Mouse (Mus musculus) B cell, adult 62 days (primary cell): ENCODE data around the gene Bax. TPM values are rescaled to one million over a fixed set of nuclear protein-coding genes. Genes with fewer than 3 reads are reported as not detected.

Experiments used
- total RNA-seq: library from RNA; stranded (reverse); gene quantifications from 4 replicates; pipeline ENCODE4 v1.2.4, GENCODE M21; 2023

Bax gene
- 111 to 118 TPM (median 114 TPM) in 4 replicates for total RNA-seq

GRCm38 (mm10) chr7:45466283-45467089, at the start of gene Bax:
TSS of gene Bax (minus strand) at chr7:45466898.

GRCm38 (mm10) chr7:45509912-45510787, 43.5 kb upstream of the Bax start, which contains the start of gene Nucb1:
TSS of gene Nucb1 (minus strand) at chr7:45510406.

GRCm38 (mm10) chr7:45488293-45489204, 21.9 kb upstream of the Bax start, which contains the start of gene Dhdh:
TSS of gene Dhdh (minus strand) at chr7:45488805.

GRCm38 (mm10) chr7:45486761-45487415, 20.2 kb upstream of the Bax start, which contains the start of gene Gm45808:
TSS of gene Gm45808 (minus strand) at chr7:45486811.

GRCm38 (mm10) chr7:45481374-45481927, 14.8 kb upstream of the Bax start, which contains the start of gene Tulp2:
TSS of gene Tulp2 (plus strand) at chr7:45481877.

GRCm38 (mm10) chr7:45459564-45460140, 7.0 kb downstream of the Bax start, which contains the start of gene Ftl1:
TSS of gene Ftl1 (minus strand) at chr7:45459884.

GRCm38 (mm10) chr7:45437521-45438276, 29.0 kb downstream of the Bax start, which contains the start of gene Ruvbl2:
TSS of gene Ruvbl2 (minus strand) at chr7:45438096.

GRCm38 (mm10) chr7:45434203-45435015, 32.3 kb downstream of the Bax start, which contains the start of gene Gys1:
TSS of gene Gys1 (plus strand) at chr7:45434844.

GRCm38 (mm10) chr7:45420615-45420919, 46.1 kb downstream of the Bax start, which contains the start of gene Lhb:
TSS of gene Lhb (plus strand) at chr7:45420820.

GRCm38 (mm10) chr7:45413113-45413863, 53.4 kb downstream of the Bax start, which contains the start of gene Ntf5:
TSS of gene Ntf5 (plus strand) at chr7:45413695.

Other genes with a start within 250 kb of the Bax start
- 1,712 to 1,809 TPM (median 1,728 TPM) in 4 replicates for gene Cd37, start 227.8 kb downstream of the Bax start, total RNA-seq
- gene Slc6a16, start 225.8 kb downstream of the Bax start, total RNA-seq, result not detected in 4 replicates
- gene Slc6a21, start 189.4 kb downstream of the Bax start, total RNA-seq, result 0.95 to 1.4 TPM (median 0.98 TPM) in 3 of 4 replicates, not detected in the other
- 10.6 to 12.8 TPM (median 11.5 TPM) in 4 replicates for gene Trpm4, start 133.1 kb downstream of the Bax start, total RNA-seq
- gene Hrc, start 131.6 kb downstream of the Bax start, total RNA-seq, result not detected in 4 replicates
- 0.21 to 0.47 TPM (median 0.43 TPM) in 3 of 4 replicates, not detected in the other for gene Ppfia3, start 99.9 kb downstream of the Bax start, total RNA-seq
- 1.8 to 2.4 TPM in 2 of 4 replicates, not detected in the others for gene Lin7b, start 96.3 kb downstream of the Bax start, total RNA-seq
- gene Snrnp70, start 71.2 kb downstream of the Bax start, total RNA-seq, result 589 to 644 TPM (median 622 TPM) in 4 replicates
- gene Kcna7, start 61.2 kb downstream of the Bax start, total RNA-seq, result not detected in 4 replicates
- gene Ntf5, start 53.2 kb downstream of the Bax start, total RNA-seq, result not detected in 4 replicates
- not detected in 4 replicates for gene Lhb, start 46.1 kb downstream of the Bax start, total RNA-seq
- 15.2 to 18.0 TPM (median 16.1 TPM) in 4 replicates for gene Gys1, start 32.1 kb downstream of the Bax start, total RNA-seq
- 40.7 to 51.8 TPM (median 44.5 TPM) in 4 replicates for gene Ruvbl2, start 28.8 kb downstream of the Bax start, total RNA-seq
- gene Ftl1, start 7.0 kb downstream of the Bax start, total RNA-seq, result 663 to 714 TPM (median 691 TPM) in 4 replicates
- not detected in 4 replicates for gene Tulp2, start 15.0 kb upstream of the Bax start, total RNA-seq
- 0.98 to 2.1 TPM in 2 of 4 replicates, not detected in the others for gene Gm45808, start 19.9 kb upstream of the Bax start, total RNA-seq
- gene Dhdh, start 21.9 kb upstream of the Bax start, total RNA-seq, result 2.7 to 4.4 TPM (median 3.5 TPM) in 4 replicates
- gene Nucb1, start 43.5 kb upstream of the Bax start, total RNA-seq, result 71.0 to 90.0 TPM (median 76.5 TPM) in 4 replicates
- gene Ppp1r15a, start 59.4 kb upstream of the Bax start, total RNA-seq, result 1,459 to 1,639 TPM (median 1,567 TPM) in 4 replicates
- gene Plekha4, start 59.4 kb upstream of the Bax start, total RNA-seq, result 1.4 to 3.1 TPM (median 2.0 TPM) in 4 replicates
- not detected in 4 replicates for gene Hsd17b14, start 88.0 kb upstream of the Bax start, total RNA-seq
- gene Bcat2, start 103.3 kb upstream of the Bax start, total RNA-seq, result 29.0 to 35.7 TPM (median 34.2 TPM) in 4 replicates
- not detected in 4 replicates for gene Fgf21, start 148.6 kb upstream of the Bax start, total RNA-seq
- not detected in 4 replicates for gene Fut1, start 150.4 kb upstream of the Bax start, total RNA-seq
- gene Izumo1, start 154.9 kb upstream of the Bax start, total RNA-seq, result not detected in 4 replicates
- gene Rasip1, start 160.6 kb upstream of the Bax start, total RNA-seq, result 0.18 to 0.36 TPM (median 0.26 TPM) in 4 replicates
- not detected in 4 replicates for gene Mamstr, start 173.1 kb upstream of the Bax start, total RNA-seq
- not detected in 4 replicates for gene Fut2, start 199.5 kb upstream of the Bax start, total RNA-seq
- not detected in 4 replicates for gene Ntn5, start 217.1 kb upstream of the Bax start, total RNA-seq
- not detected in 4 replicates for gene Sec1, start 227.5 kb upstream of the Bax start, total RNA-seq
- gene Car11, start 232.9 kb upstream of the Bax start, total RNA-seq, result not detected in 4 replicates
- 19.3 to 25.2 TPM (median 23.7 TPM) in 4 replicates for gene Dbp, start 238.2 kb upstream of the Bax start, total RNA-seq
- 2,047 to 2,170 TPM (median 2,138 TPM) in 4 replicates for gene Rpl18, start 248.6 kb upstream of the Bax start, total RNA-seq